Mouse (Mus musculus) heart, postnatal 0 days (tissue): ENCODE results near the gene Ankrd61. TPM values are rescaled to one million over a fixed set of nuclear protein-coding genes. Genes with fewer than 3 reads are reported as not detected.

Experiments used
- ATAC-seq: fragments of 200-750 bp; cut with Nextera tagmentation; 2 replicates; pipeline ENCODE4 v1.8.0; 2017; ENCODE audit warnings: low read depth, moderate number of reproducible peaks, moderate library complexity; ENCODE audit not compliant: insufficient read depth
- DNase-seq: peaks from one replicate; pipeline ENCODE4 v3.0.0-alpha.2; 2016; ENCODE audit warnings: low spot score
- H3K27ac ChIP-seq: fragments of 300-500 bp; sonication (generic); 2 replicates; pipeline ENCODE4 v1.5.1; 2014; ENCODE audit warnings: low read depth, mild to moderate bottlenecking
- H3K27me3 ChIP-seq: fragments of 300-500 bp; sonication (generic); 2 replicates; pipeline ENCODE4 v1.6.1; 2014; ENCODE audit warnings: low read length, mixed read lengths; ENCODE audit not compliant: control insufficient read depth, insufficient read depth
- H3K36me3 ChIP-seq: fragments of 300-500 bp; sonication (generic); replicated peaks from 2 replicates; pipeline ENCODE4 v1.6.1; 2014; ENCODE audit warnings: low read length, mixed read lengths; ENCODE audit not compliant: control insufficient read depth, insufficient read depth
- H3K4me1 ChIP-seq: fragments of 300-500 bp; sonication (generic); 2 replicates; pipeline ENCODE4 v1.6.1; 2014; ENCODE audit warnings: antibody characterized with exemption; ENCODE audit not compliant: control insufficient read depth, insufficient read depth
- H3K4me2 ChIP-seq: fragments of 300-500 bp; sonication (generic); 2 replicates; pipeline ENCODE4 v1.6.1; 2014; ENCODE audit warnings: low read depth, mild to moderate bottlenecking, low read length, moderate library complexity
- H3K4me3 ChIP-seq: fragments of 300-500 bp; sonication (generic); 2 replicates; pipeline ENCODE4 v1.5.1; 2014; ENCODE audit warnings: low read depth, low read length
- H3K9ac ChIP-seq: fragments of 300-500 bp; sonication (generic); replicated peaks from 2 replicates; pipeline ENCODE4 v1.6.1; 2014; ENCODE audit warnings: low read depth, low read length, mixed read lengths
- H3K9me3 ChIP-seq: fragments of 300-500 bp; sonication (generic); replicated peaks from 2 replicates; pipeline ENCODE4 v1.6.1; 2016; ENCODE audit warnings: low read length; ENCODE audit not compliant: control insufficient read depth
- CTCF ChIP-seq: IDR thresholded peaks from 2 replicates; pipeline ENCODE4 v1.5.1; 2016; ENCODE audit warnings: antibody characterized with exemption, control low read depth, low read depth
- EP300 ChIP-seq: IDR thresholded peaks from 2 replicates; pipeline ENCODE4 v1.6.1; 2016; ENCODE audit warnings: antibody characterized with exemption, low read depth
- WGBS: fragments of 180-500 bp; shearing (Covaris S2); extraction: QIAGEN DNeasy Blood & Tissue Kit; methylation state at CpG from one replicate; pipeline ENCODE4 v1.1.7; 2014; 5-methylcytosine and 5-hydroxymethylcytosine counted together
- polyA plus RNA-seq: library from polyadenylated mRNA; unstranded; fragments of >200 nt; fragmentation: Nextera tagmentation; extraction: Ambion mirVana; gene quantifications from 2 replicates; pipeline ENCODE4 v1.2.1, GENCODE M21; 2015
- total RNA-seq: library from RNA; depleted of rRNA; stranded (reverse); fragments of >200 nt; gene quantifications from 2 replicates; pipeline ENCODE4 v1.2.3, GENCODE M21; 2014; ENCODE audit warnings: low replicate concordance; rRNA removed

Ankrd61 gene
- total RNA-seq, result not detected in 2 replicates
- polyA plus RNA-seq, result 0.07 TPM in 1 of 2 replicates, not detected in the other

- 82% methylated on average over 14 of the region's 14 CpGs for WGBS
Measured at GRCm38 (mm10) chr5:143897635-143898330, at the start of gene Ankrd61. Gene Ankrd61, minus strand, starts transcription at chr5:143897685.

DNA sequence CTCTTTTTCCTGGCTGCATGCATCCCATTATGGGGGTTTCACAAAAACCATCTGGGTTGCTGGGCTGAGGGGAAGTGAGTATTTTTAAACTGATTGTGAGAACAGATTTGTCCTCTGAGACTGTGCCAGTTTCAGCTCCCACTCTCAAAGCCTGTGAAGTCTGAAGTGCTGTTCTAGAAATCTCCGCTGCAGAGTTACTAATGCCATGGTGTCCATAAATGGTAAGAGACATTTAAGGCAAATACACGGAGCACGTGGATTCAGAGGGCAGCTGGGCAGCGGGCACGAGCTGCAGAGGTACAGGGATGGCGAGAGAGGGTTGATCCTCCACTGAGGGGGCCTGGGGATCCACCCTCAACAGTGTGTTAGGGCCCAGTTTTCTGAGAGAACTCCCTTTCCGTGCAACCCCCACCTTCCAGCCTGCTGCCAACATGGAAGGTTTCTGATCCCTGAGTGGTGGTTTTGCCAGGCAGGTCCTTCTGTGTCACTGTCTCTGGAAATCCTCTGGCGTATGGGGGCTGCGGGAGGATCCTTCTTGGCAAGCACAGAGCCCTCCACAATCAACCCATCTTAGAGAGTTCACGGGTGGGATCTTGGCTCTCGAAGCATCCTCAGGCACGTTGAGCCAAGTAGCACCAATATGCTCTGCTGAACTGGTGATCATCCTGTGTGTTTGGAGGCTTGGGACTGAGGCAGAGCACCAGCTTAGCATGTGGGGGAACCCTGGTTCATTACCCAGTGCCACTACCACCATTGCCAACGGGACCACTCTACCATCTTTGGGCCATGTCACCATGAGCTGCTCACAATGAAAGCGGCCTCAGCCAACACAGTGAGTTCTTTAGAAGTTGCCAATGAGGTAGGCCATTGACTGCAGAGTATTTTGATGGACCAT, 46.0 kb upstream of the Ankrd61 start:
- H3K27ac ChIP-seq, result no peak overlapping the region
- TF ChIP-seq EP300 (no peak), CTCF (no peak)

More at GRCm38 (mm10) chr5:143897635-143898330, at the start of gene Ankrd61:
- Histone ChIP-seq H3K9me3 (no peaks in the 10 kb centered on the region), H3K4me2 (no peak within 1 kb of the TSS), H3K27me3 (no peaks in the 10 kb centered on the region), H3K4me1 (no peaks in the 10 kb centered on the region), H3K9ac (no peak within 1 kb of the TSS), H3K36me3 (peaks cover 62% of the 10 kb centered on the region), H3K4me3 (no peak within 1 kb of the TSS), H3K27ac (no peak within 1 kb of the TSS)
- ATAC-seq, result no peak
- TF ChIP-seq CTCF (no peak), EP300 (no peak)
- no peak for DNase-seq

DNA sequence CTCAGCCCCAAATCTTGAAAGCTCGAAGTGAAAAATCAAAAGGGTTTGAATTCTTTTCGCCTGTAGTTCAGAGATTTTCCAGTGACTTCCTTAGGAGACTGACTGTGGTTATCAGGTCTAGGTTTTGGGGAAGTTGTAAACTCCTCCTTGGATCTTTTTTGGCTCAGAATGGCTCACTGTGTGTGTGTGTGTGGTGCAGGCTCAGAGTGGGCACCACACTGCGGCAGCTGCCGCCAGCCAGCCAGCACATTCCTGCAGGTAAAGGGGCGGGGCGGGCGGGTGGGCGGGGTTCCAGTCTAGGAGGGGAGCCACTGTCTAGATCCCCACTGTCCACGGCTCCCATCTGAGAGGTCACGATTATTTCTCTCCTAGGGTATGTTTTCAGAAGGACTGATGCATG, 44.1 kb upstream of the Ankrd61 start:
- ATAC-seq, result no peak
- Histone ChIP-seq H3K27me3 (no peaks in the 10 kb centered on the region), H3K9me3 (0 out of 2 replicates have a peak, but pooled peaks cover 4% of the 10 kb centered on the region), H3K36me3 (no peaks in the 10 kb centered on the region), H3K27ac (no peak overlapping the region), H3K9ac (no peak overlapping the region), H3K4me3 (no peak overlapping the region), H3K4me2 (no peak overlapping the region), H3K4me1 (no peaks in the 10 kb centered on the region)
- no peak for DNase-seq
- TF ChIP-seq EP300 (no peak), CTCF (no peak)
- 30% methylated on average over 10 of the region's 10 CpGs for WGBS

More for the DNA sequence above, 46.0 kb upstream of the Ankrd61 start:
- WGBS, result 68% methylated on average over 14 of the region's 14 CpGs
- no peak overlapping the region for H3K4me3 ChIP-seq
- H3K4me1 ChIP-seq, result no peaks in the 10 kb centered on the region
- H3K4me2 ChIP-seq, result no peak overlapping the region
- H3K9ac ChIP-seq, result no peak overlapping the region
- no peaks in the 10 kb centered on the region for H3K36me3 ChIP-seq
- ATAC-seq, result no peak
- no peaks in the 10 kb centered on the region for H3K27me3 ChIP-seq
- peak; percentile 41 for DNase-seq
- H3K9me3 ChIP-seq, result 0 out of 2 replicates have a peak, but pooled peaks cover 4% of the 10 kb centered on the region

GRCm38 (mm10) chr5:143936156-143936555, 38.7 kb upstream of the Ankrd61 start:
- no peak overlapping the region for H3K27ac ChIP-seq

GRCm38 (mm10) chr5:143933875-143934274, 36.4 kb upstream of the Ankrd61 start:
- ATAC-seq, result no peak
- 97% methylated on average over 1 of the region's 1 CpGs for WGBS
- DNase-seq, result no peak
- TF ChIP-seq EP300, result no peak
- TF ChIP-seq CTCF, result no peak
- H3K9ac ChIP-seq, result no peak overlapping the region
- no peaks in the 10 kb centered on the region for H3K9me3 ChIP-seq
- H3K4me1 ChIP-seq, result no peaks in the 10 kb centered on the region
- H3K4me3 ChIP-seq, result no peak overlapping the region
- no peaks in the 10 kb centered on the region for H3K27me3 ChIP-seq
- H3K36me3 ChIP-seq, result peaks cover 23% of the 10 kb centered on the region
- no peak overlapping the region for H3K4me2 ChIP-seq
- H3K27ac ChIP-seq, result no peak overlapping the region

More at GRCm38 (mm10) chr5:143936156-143936555, 38.7 kb upstream of the Ankrd61 start:
- peaks cover under 1% of the 10 kb centered on the region; the same call in 1 of the 2 replicates for H3K36me3 ChIP-seq
- no peak overlapping the region for H3K9ac ChIP-seq
- ATAC-seq (no peak), DNase-seq (no peak)
- WGBS, result 70% methylated on average over 9 of the region's 9 CpGs
- TF ChIP-seq EP300 (no peak), CTCF (no peak)
- H3K4me2 ChIP-seq, result no peak overlapping the region
- H3K4me1 ChIP-seq, result no peaks in the 10 kb centered on the region
- H3K9me3 ChIP-seq, result no peaks in the 10 kb centered on the region
- H3K4me3 ChIP-seq, result no peak overlapping the region
- no peaks in the 10 kb centered on the region for H3K27me3 ChIP-seq
